Mouse (Mus musculus): ENCODE measurements around the gene Leng1.

- TF ChIP-seq CTCF (IDR thresholded peaks at IDR 0.05; ENCODE audit: control insufficient read depth, insufficient read depth, insufficient read length) (no peak), MAX (IDR thresholded peaks at IDR 0.05) (no peak)
These were observed 36.6 kb downstream of the Leng1 start for GRCm38 (mm10) chr7:3629030-3629429.

All from C2C12 (cell line).